Mouse (Mus musculus) regulatory T cell (primary cell): ENCODE results near the gene Hoxa3.

ENCODE experiments used
- in situ Hi-C: fragments of 300-600 bp; cut with MboI, MseI; formaldehyde crosslinking; loops from one replicate; pipeline ENCODE4 v1.15.1; 2025; ENCODE audit warnings: high pct_unique_total_duplicates

The Hoxa3 gene

DNA sequence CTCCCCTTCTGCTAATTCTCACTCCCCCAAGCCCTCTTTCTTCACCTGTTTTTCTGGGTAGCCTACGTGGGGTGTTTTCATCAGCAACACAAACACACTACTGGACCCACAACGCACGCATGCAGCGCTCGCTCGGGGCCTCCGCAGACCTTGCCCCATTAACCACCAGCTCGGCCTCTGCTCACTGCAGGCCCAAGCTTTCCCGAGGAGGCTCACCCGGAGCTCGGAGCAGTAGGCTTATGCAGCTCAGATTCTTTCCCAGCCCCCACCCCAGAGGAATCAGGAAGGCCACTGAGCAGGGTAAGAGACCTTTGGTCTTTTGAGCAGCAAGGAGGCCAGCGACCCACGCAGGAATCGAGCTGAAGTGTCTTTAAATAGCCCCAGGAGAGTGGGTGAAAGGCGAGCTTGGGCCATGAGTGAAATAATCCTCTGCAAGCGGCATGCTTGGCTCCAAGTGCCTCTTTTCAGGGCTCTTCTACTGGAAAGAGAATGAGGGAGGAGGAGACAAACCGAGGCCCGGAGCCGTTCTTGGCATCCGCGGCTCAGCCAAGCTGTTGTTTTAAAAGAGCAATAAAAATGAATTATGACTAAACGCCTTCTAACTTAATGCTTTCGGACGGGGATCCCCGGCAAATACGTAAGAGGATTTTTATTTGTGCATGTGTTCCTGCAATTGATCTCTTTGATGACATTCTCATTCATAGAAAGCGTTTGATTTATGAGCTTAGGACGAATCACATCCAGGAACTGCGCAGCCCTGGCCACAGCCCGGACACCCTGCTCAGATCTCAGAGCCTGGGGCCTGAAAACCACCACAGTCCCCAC, 52.4 kb downstream of the Hoxa3 start:
- in situ Hi-C loops = no loop called here

DNA sequence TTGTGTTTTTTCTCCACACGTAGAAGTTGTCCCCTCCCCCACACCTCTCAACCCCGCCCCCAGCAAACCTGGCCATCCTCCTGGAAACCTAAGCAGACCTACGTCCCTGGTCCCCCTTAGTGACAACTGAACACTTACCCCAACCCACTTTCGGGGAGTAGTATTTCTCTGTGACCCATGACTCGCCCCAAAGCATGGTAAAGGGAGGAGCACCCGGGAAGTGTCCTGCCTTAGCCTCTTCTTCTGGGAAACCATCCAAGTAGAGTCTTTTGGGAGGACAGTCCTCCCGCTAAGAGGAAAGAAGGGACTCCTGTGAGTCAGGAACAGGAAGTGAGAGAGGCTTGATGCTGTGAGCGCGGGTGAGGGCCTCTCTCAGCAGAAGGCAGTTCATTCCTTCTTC, 53.2 kb downstream of the Hoxa3 start:
- in situ Hi-C loops = no loop called here

DNA sequence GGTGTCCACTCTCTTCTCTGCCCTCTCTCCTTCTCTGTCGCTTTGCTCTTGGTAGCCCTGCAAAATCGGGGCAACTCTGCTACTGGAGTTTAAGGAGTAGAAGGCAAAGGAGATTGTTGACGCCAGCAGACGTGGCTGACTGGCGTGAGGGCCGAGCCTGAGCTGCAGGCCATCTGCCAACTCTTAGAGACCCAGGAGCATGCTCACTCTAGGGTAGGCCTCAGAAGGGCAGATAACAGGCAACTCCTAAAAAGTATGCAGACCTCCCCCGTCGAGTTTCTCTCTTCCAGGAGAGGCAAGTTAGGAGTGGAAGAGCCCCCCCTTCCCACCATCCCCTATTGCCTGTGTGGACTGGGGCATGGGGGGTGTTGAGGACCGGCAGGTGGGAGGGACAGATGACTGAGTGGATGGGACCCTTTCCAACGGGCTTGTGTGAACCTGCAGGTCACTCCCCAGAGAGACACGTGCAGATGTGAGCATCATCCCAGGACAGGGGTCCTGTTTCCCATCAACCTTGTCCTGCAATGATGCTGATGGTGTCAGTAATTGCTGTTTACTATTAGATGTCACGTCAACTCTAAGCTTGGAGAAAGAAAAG, 53.9 kb downstream of the Hoxa3 start:
- in situ Hi-C loops = no loop called here

DNA sequence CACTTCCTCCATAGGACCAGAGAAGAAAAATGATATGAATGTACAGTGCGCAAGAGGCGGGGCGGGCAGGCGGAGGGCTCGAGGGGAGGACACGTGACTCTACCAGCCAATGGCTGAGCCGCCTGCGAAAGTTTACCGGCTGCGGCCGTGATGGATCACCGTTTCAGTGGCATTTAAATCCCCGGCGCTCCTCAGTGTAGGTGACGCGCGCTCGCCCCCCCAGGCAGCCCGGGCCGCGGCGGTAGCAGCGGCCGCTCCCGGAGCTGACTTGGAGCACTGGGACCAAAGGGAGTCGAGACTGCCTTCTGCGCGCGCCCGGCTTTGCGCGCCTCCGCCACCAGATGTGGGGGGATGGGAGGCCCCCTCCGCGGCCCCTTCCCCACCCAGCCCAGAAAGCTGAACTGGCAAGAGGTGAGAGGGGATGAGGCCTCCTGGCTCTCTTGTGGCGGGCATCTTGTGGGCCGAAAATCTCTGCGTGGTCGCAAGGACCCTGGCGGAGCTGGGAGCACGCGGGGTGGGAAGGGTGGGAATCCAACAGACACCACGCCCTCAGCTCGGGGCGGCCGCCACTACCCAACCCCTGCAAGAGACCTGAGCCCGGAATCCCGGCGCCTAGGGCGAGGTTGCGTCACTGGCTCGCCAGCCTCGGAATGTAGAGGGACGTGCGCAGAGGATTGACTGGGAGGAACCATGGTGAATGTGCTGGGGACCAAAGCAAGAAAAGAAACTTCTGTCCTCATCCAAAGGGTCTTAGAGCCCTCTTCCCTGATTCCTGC, 54.7 kb downstream of the Hoxa3 start, which contains the start of gene Hoxa1:
Hoxa1 (minus strand) TSS at position 42 of the 776 bp plus-strand sequence.
- in situ Hi-C loops = no loop called here

DNA sequence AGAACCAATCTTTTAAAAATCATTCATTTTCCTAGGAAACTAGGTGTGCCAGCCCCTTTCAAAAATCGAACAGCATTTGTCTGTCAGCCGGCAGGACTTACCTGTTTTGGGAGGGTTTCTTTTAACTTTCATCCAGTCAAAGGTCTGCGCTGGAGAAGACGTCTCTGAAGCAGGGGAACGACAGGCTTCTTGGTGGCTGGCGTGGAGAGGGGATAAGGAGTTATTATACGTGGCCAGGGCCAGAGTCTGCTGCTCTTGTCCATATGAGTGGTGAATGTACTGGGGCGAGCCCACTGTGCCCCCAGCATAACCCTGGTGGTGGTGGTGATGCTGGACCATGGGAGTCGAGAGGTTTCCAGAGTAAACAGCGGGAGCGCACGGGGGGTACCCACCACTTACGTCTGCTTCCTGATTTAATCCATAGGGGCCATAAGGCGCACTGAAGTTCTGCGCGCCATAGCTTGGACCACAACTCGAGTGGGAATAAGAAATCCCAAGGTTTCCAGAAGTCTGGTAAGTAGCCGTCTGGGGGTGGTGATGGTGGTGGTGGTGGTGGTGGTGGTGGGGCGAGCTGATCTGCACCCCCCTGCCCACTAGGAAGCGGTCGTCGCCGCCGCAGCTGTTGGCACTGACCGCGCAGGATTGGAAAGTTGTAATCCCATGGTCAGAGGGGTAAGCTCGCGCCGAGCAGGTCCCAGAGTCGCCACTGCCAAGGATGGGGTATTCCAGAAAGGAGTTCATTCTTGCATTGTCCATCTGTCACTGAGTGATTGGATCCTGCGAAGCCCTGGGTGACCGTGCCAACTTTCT, 55.5 kb downstream of the Hoxa3 start:
- in situ Hi-C loops = no loop called here

DNA sequence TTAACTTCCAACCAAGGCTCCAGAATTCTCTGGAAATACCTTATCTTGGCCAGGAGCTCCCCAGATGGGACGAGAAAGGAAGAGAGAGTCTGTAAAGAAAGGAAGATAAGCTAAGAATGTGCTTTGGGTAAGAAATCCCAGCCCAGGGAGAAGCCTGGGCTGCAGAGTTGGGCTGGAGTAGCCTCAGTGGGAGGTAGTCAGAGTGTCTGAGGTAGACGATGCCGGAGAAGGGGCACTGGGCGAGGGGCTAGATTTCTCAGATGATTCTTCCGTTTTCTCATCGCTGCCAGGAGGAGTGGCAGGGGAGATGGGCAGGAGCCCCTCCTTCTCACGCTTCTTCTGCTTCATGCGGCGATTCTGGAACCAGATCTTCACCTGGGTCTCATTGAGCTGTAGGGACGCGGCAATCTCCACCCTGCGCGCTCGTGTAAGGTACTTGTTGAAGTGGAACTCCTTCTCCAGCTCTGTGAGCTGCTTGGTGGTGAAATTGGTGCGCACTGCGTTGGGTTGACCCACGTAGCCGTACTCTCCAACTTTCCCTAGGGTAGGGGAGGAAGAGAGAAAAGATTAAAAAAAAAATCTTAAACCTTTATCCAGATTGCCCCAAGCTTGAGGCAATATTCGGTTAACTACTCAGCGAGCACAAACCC, 56.5 kb downstream of the Hoxa3 start:
- in situ Hi-C loops = no loop called here

DNA sequence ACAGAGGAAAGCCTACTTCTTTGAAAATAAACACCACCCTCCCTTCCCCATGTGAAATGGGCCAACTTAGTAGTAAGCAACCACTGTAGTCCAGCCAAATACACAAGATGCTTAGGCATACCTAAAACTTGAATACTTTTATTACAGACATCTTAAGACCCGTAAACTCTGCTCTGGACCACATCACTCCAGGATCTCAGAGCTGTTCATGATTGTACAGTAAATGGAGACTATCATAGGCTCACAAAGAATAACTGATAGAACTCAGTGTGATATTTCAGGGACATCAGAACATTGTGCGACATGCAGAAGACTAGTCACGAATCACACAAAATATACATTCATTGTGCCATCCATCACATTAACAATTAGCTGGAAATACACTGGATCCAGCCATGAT, 57.7 kb downstream of the Hoxa3 start:
- in situ Hi-C loops = no loop called here

DNA sequence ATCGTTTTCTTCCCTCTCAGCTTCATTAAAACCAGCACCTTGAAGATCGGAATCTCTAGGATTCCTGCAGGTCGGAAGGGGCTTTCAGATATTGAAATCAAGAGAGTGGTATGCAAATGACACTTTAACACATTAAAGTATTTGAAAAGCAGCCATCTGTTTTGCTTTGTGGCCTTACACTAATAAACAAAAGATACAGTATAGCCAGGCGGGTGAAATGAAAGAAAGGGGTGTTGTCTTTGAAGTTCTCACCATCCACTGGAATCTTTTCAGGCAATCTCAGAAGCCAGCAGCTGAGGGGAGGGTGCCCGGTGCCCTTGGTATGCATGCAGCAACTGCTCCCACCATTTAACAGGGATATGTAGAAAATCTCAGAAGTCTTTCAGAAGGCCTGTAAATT, 59.1 kb downstream of the Hoxa3 start:
- in situ Hi-C loops = no loop called here

DNA sequence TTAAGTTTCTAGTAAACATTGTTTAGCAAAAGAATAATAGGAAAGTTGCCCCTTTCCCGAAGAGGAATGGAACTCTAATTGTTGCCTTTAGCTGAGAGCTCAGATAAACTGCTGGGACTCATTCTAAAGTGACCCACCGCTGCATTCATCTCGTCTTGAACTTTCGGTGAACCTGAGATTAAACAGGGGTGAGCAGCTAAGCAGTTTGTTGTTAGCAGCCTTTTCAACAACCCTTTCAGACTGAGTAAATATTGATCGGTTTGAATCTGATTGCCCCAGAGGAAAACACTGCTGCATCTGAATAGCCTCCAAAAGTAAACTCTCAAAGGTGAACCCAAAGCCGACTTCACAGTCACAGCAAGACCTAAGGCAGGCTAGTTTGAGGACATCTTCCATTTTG, 59.9 kb downstream of the Hoxa3 start:
- in situ Hi-C loops = no loop called here

DNA sequence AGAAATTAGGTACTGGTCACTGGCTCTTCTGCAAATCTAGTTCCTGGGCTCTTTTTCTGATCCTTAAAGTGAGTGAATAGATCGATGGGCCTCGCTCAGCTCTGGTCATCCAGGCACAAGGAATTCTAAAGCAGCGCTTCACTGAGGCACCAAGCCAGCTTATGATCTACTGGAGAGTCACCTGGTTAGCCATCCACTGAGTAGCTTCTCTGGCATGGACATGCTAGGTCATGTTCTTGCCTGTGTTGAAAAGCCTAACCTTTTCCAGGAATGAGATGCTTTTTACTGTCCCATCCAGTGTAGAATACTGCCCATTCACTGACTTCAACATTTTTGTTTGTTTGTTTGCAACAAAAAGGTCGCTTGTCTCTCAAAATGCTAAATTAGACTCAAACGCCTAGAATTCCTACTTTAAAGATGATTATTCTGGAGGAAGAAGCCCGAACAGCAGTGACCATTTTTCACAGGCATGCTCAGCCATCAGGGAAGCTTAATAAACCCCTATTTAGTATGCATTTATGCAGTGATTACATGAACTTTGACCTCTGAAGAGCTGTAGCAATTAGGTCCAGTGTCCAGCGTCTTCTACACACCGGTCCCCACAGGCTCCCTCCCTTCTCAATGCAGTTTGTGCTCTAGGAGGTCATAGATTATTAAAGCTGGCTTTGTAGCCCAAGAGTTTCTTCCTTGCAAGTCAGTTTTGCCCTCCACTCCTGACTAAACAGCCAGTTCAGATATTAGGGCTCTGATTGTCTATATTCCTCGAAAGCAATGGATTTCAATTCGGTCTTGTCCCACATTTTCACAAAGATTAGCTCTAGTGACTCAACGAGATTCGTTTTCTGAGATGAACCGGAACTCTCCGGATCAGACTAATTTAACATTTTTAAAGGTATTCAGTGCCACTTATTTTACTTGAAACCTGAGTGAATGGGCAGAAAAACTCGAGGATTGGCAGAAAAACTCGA, 60.6 kb downstream of the Hoxa3 start:
- in situ Hi-C loops = no loop called here

DNA sequence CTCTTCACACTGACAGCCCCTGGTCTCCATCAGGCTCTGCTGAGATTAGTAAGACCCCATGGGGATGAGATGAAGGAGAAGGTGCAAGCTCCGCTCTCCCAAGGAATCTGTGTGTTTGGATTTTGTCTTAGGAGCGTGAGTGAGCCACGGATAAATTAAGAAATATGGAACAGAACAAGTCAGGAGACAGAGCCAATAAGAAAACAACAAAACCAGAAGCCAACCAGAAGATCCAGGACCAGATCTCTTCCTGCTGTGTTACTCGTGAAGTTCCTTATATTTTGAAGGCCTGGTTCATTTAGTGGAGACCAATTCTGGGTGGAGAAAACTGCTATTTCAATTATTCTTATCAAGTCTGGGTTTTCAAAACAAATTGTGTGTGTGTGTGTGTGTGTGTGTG, 61.6 kb downstream of the Hoxa3 start:
- in situ Hi-C loops = no loop called here

DNA sequence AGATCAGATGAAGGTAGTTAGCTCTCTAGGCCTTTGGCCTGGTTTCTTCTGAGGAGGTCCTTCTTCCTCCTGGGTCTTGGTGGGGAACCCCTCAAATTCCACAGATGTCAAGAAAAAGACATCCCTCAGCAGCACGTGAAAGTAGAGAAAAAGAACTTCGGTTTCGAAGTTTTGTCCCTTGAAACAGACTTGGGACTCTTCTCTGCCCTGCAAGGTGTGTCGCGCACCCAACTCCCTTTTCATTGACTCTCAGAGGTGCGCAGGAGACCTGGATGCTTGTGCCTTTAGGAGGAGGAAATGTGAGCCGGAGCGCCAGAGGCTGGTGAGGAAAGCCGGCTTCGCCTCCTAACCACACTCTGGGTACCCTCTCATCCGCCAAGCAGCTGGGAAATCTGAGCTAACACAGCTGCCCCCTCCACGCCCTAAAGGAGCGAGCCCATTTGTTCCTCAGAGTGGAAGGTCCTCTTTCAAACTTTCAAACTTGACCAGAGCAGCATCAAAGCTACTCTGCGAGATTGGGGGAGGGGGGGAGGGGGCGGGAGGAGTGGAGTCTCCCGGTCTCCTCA, 62.7 kb downstream of the Hoxa3 start:
- in situ Hi-C loops = no loop called here

DNA sequence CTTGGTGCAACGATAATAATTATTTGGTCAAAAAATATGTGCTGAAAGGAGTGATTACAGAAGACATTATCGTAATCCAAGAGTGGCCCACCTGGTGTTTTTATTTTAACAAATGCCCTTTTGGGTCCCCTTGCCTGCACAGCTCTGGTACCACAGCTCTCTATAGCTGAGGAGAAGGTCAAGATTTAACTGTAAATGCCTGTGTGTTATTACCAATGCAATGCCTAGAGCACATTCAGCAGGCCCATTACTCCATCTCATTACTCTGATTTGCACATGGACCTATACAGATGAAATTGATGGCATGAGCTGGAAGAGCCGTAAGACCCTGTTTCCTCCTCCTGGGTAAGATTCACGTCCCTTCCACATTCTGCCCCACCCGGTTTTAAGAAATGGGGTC, 74.0 kb downstream of the Hoxa3 start:
- in situ Hi-C loops = loop anchor here (5.0 to 10.0 kb wide), 2 partner anchors 63 to 1254 kb away; partner anchors contain the start of gene Hoxa5

DNA sequence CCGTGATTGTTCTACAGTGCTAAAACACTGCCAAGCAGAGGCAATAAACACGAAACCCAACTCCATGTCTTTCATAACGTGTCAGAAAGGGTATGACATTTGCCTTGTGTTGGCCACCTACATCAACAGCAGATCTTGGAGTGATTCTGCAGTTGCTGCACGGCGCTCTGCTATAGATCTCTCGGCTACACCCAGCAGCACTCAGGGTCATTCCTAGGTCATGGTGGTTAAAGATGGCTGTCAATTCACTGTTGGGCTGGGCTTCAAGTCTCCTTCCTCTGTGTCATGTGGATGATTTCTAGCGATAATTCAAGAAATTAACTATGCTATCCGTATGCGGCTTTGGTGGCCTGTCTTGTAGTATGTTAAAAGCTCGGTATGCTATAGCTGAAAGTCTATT, 74.6 kb downstream of the Hoxa3 start:
- in situ Hi-C loops = loop anchor here (5.0 to 10.0 kb wide), 2 partner anchors 64 to 1254 kb away; partner anchors contain the start of gene Hoxa5

DNA sequence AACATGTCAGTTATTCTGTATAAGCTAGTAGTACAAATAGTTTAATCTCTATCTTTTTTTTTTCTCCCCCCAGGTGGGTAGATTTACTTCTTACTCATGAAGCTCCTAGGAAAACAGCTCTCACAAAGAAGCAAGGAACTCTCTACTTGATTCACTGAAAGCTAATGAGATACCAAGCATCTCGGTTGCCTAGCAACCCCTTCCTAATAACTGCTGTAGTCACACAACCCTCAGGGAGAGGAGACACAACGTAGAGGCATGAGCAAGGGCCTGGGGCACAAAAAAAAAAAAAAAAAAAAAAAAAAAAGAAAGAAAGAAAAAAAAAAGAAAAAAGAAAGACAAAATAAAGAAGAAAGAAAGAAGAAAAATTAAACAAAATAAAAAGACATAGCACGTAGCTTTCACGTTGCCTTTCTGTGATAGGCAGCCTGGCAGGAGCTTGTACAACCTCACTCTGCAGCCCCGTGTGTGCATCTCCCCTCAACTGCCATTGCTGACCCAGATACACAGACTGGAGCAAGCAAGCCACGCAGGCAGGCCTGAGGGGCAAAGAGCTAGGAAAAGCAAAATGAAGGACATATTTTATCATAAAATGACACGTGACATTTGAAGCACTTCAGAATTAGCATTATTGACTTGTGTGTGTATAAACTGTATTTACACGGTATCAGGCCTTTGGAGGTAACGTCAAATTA, 75.1 kb downstream of the Hoxa3 start:
- in situ Hi-C loops = loop anchor here (5.0 to 10.0 kb wide), 2 partner anchors 64 to 1253 kb away; partner anchors contain the start of gene Hoxa5

DNA sequence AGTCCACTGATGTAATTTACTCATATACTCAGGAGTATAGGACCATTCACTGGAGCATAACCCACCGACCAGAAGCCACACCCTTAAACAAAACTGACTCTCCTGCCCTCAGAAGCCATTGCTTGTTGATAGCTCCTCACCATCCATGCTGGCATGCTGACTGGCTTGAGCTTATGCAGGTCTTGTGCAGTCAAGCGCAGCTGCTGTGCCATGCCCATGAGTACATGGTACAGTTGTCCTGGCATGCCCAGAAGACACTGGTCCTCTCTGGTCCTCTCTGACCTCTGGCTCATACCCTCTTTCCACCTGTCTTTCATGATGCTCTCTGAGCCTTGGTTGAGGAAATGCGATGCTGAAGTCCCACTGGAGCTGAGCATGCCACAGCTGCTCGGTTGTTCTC, 89.5 kb downstream of the Hoxa3 start:
- in situ Hi-C loops = no loop called here

DNA sequence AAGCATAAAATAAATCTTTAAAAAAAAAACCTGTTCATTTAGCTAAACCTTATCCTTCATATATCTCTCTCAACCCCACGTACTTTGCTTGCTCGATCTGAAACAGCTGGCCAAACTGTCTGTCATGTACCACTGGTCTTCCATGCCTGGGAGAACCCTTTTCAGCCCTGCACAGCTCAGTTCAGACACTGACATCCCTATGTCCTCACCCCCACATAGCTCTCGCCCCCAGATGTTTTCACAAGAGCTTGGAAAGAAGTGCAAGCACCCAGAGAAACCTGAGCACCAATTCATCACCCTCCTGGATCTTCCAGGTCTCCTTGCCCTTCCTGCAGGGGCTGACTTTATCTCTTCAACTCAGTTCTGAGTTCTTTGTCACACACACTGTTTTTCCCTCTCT, 92.0 kb downstream of the Hoxa3 start:
- in situ Hi-C loops = no loop called here
